Mouse (Mus musculus) stomach, postnatal 0 days (tissue): ENCODE data around the gene Taar7e.

ENCODE experiments used
- CTCF ChIP-seq: IDR thresholded peaks from 2 replicates; pipeline ENCODE4 v1.5.1; 2016; ENCODE audit warnings: antibody characterized with exemption, low read depth, mild to moderate bottlenecking, moderate library complexity
- EP300 ChIP-seq: optimal IDR thresholded peaks from 2 replicates; pipeline ENCODE3; 2016; ENCODE audit warnings: antibody characterized with exemption

- TF ChIP-seq CTCF (no peak), EP300 (no peak)
Measured at GRCm38 (mm10) chr10:24052039-24052438, 14.6 kb downstream of the Taar7e start.
